Mouse (Mus musculus) MEL (cell line): Measurements from ENCODE around the gene Rnpep. TPM values are rescaled to one million over a fixed set of nuclear protein-coding genes. Genes with fewer than 3 reads are reported as not detected.

Experiments
- DNase-seq: peaks from one replicate; pipeline ENCODE4 v3.0.0; 2011; ENCODE audit warnings: low read depth, low spot score
- H3K27ac ChIP-seq: 2 replicates; pipeline ENCODE4 v1.5.1; 2012; ENCODE audit warnings: low read depth, mild to moderate bottlenecking, control low read depth, low read length, moderate library complexity; ENCODE audit not compliant: control insufficient read depth
- H3K27me3 ChIP-seq, 2 experiments: fragments of 150-350 bp in 1 of 2; sonication (generic) in 1 of 2; 2 replicates each; pipeline ENCODE4 v1.6.1; 2012; ENCODE audit warnings: low read length in 2 of 2, mild to moderate bottlenecking in 2 of 2, improper control_type of control experiment in 1 of 2, moderate library complexity in 1 of 2; ENCODE audit not compliant: insufficient read depth in 2 of 2, control insufficient read depth in 1 of 2
- H3K36me3 ChIP-seq, 2 experiments: 2 replicates each; pipeline ENCODE4 v1.6.1; 2012 to 2014; ENCODE audit warnings: low read length in 2 of 2, improper control_type of control experiment in 1 of 2, inconsistent platforms in 1 of 2, mild to moderate bottlenecking in 1 of 2; ENCODE audit not compliant: insufficient read depth in 2 of 2, control insufficient read depth in 1 of 2
- H3K4me1 ChIP-seq, 2 experiments: fragments of 150-350 bp in 1 of 2; sonication (generic) in 1 of 2; 2 replicates each; pipeline ENCODE4 v1.6.1; 2012; ENCODE audit warnings: low read length in 2 of 2, improper control_type of control experiment in 1 of 2, mild to moderate bottlenecking in 1 of 2; ENCODE audit not compliant: insufficient read depth in 2 of 2, control insufficient read depth in 1 of 2
- H3K4me3 ChIP-seq, 2 experiments: fragments of 150-350 bp in 1 of 2; sonication (generic) in 1 of 2; 2 replicates each; pipeline ENCODE4 v1.5.1; 2012; ENCODE audit warnings: low read depth in 2 of 2, low read length in 2 of 2, mild to moderate bottlenecking in 2 of 2, moderate library complexity in 2 of 2, control low read depth in 1 of 2, improper control_type of control experiment in 1 of 2; ENCODE audit not compliant: control insufficient read depth in 1 of 2, insufficient read depth in 1 of 2
- H3K79me2 ChIP-seq: 2 replicates; pipeline ENCODE4 v1.6.1; 2012; ENCODE audit warnings: mild to moderate bottlenecking, low read length, moderate library complexity; ENCODE audit not compliant: control insufficient read depth, poor library complexity, insufficient read depth
- H3K9ac ChIP-seq: 2 replicates; pipeline ENCODE4 v1.6.1; 2012; ENCODE audit warnings: low read depth, mild to moderate bottlenecking, control low read depth, low read length, moderate library complexity; ENCODE audit not compliant: control insufficient read depth, poor library complexity, severe bottlenecking
- H3K9me3 ChIP-seq: fragments of 150-350 bp; sonication (generic); replicated peaks from 2 replicates; pipeline ENCODE4 v1.6.1; 2012; ENCODE audit warnings: mild to moderate bottlenecking, low read length, improper control_type of control experiment, moderate library complexity; ENCODE audit not compliant: insufficient read depth
- HCFC1 ChIP-seq: IDR thresholded peaks from 2 replicates; pipeline ENCODE4 v1.6.1; 2012; ENCODE audit warnings: low read depth, mild to moderate bottlenecking, inconsistent platforms, low read length, improper control_type of control experiment, moderate library complexity
- POLR2AphosphoS5 ChIP-seq: IDR thresholded peaks from 2 replicates; pipeline ENCODE4 v1.6.1; 2012; ENCODE audit warnings: low read depth, borderline replicate concordance, mild to moderate bottlenecking, inconsistent platforms, low read length, moderate library complexity, mixed read lengths
- RCOR1 ChIP-seq: IDR thresholded peaks from 2 replicates; pipeline ENCODE4 v1.6.1; 2012; ENCODE audit warnings: low read depth, mild to moderate bottlenecking, inconsistent platforms, low read length, improper control_type of control experiment
- TAL1 ChIP-seq: IDR thresholded peaks from 2 replicates; pipeline ENCODE4 v1.6.1; 2012; ENCODE audit warnings: mild to moderate bottlenecking, inconsistent platforms, low read length, moderate library complexity, mixed read lengths
- polyA plus RNA-seq, 2 experiments: library from polyadenylated mRNA; stranded (reverse) in 1 of 2; unstranded in 1 of 2; fragments of >175 nt in 1 of 2; fragments of >200 nt in 1 of 2; gene quantifications; 2 replicates each; pipeline versions ENCODE4 v1.2.1 to v1.2.4; 2012; ENCODE audit warnings: low replicate concordance in 2 of 2, low read depth in 1 of 2; ENCODE audit not compliant: insufficient read length in 2 of 2, insufficient read depth in 1 of 2, missing spikeins in 1 of 2
- total RNA-seq: library from RNA; depleted of rRNA; stranded (reverse); fragments of 300-350 nt; gene quantifications from 2 replicates; pipeline ENCODE4 v1.2.3, GENCODE M21; 2012; rRNA removed

The Rnpep gene
- total and polyA plus RNA-seq, 3 experiments = 6.5 to 17.4 TPM; not detected in 1

GRCm38 (mm10) chr1:135213772-135214640 is 69.9 kb downstream of the Rnpep start:
- DNase-seq = no peak
- Histone ChIP-seq H3K4me1 (peaks cover 0 to 3% of the 10 kb centered on the region in 2 experiments; a peak in 1 of 4 replicates), H3K9me3 (no peaks in the 10 kb centered on the region), H3K27ac (no peak overlapping the region), H3K4me3 (no peak overlapping the region), H3K36me3 (no peaks in the 10 kb centered on the region)
- TF ChIP-seq TAL1 (no peak), HCFC1 (no peak), POLR2AphosphoS5 (no peak), RCOR1 (no peak)
- TF ChIP-seq, all 39 proteins: peak for 0
- Histone ChIP-seq H3K79me2 (no peaks in the 10 kb centered on the region), H3K9ac (no peak overlapping the region), H3K27me3 (peaks cover 0 to 8% of the 10 kb centered on the region in 2 experiments; a peak in 3 of 4 replicates)

Other genes with a start within 250 kb of the Rnpep start
- 0.04 and 0.07 TPM in 2 replicates for gene Lgr6, start 178.8 kb downstream of the Rnpep start, total RNA-seq
- gene Lgr6, start 178.8 kb downstream of the Rnpep start, polyA plus RNA-seq = under 1 TPM in 1 of 2 experiments, not detected in 1; 0.10 TPM
- gene Ptpn7, start 151.4 kb downstream of the Rnpep start, total RNA-seq = 173 and 202 TPM in 2 replicates
- gene Ptpn7, start 151.4 kb downstream of the Rnpep start, polyA plus RNA-seq = 100 to 1,000 TPM in 1 of 2 experiments, not detected in 1; 215 TPM
- 8.0 and 9.0 TPM in 2 replicates for gene Arl8a, start 137.3 kb downstream of the Rnpep start, total RNA-seq
- 10 to 100 TPM in 1 of 2 experiments, not detected in 1; 47.7 TPM for gene Arl8a, start 137.3 kb downstream of the Rnpep start, polyA plus RNA-seq
- gene Gpr37l1, start 116.4 kb downstream of the Rnpep start, total RNA-seq = not detected in 2 replicates
- not detected for gene Gpr37l1, start 116.4 kb downstream of the Rnpep start, polyA plus RNA-seq
- gene Elf3, start 25.5 kb downstream of the Rnpep start, total RNA-seq = not detected in 2 replicates
- not detected for gene Elf3, start 25.5 kb downstream of the Rnpep start, polyA plus RNA-seq
- gene Timm17a, start 29.7 kb upstream of the Rnpep start, total RNA-seq = 177 and 182 TPM in 2 replicates
- gene Timm17a, start 29.7 kb upstream of the Rnpep start, polyA plus RNA-seq = 100 to 1,000 TPM in 1 of 2 experiments, not detected in 1; 315 TPM
- not detected in 2 replicates for gene Lmod1, start 40.7 kb upstream of the Rnpep start, total RNA-seq
- gene Lmod1, start 40.7 kb upstream of the Rnpep start, polyA plus RNA-seq = not detected
- not detected in 2 replicates for gene Shisa4, start 91.2 kb upstream of the Rnpep start, total RNA-seq
- gene Shisa4, start 91.2 kb upstream of the Rnpep start, polyA plus RNA-seq = not detected
- 27.4 and 29.2 TPM in 2 replicates for gene Ipo9, start 146.4 kb upstream of the Rnpep start, total RNA-seq
- gene Ipo9, start 146.4 kb upstream of the Rnpep start, polyA plus RNA-seq = 10 to 100 TPM in 1 of 2 experiments, not detected in 1; 56.2 TPM